Mouse (Mus musculus) gastrocnemius, postnatal 14 days (tissue): ENCODE data around the gene Slc11a1. TPM values are rescaled to one million over a fixed set of nuclear protein-coding genes. Genes with fewer than 3 reads are reported as not detected.
A peak's percentile ranks its signal among the peaks of the same experiment; 100 is the strongest.
"Not testable (repeated sequence)": the region's sequence is repeated elsewhere in the genome, so short reads cannot be mapped to it uniquely, and the experiment has no call there.

Source experiments
- DNase-seq: peaks from one replicate; pipeline ENCODE4 v3.0.0; 2021; ENCODE audit warnings: mixed read lengths
- intact Hi-C: fragments of 180-260 bp; cut with DNase I; formaldehyde crosslinking; loops from one replicate; pipeline ENCODE4 v1.15.1; 2025; ENCODE audit warnings: low total_unique reads
- total RNA-seq, 2 experiments: library from RNA; stranded (reverse); gene quantifications; 2 replicates each; pipeline ENCODE4 v1.2.3; 2021

Gene Slc11a1
- total RNA-seq, 2 experiments from 2014 or later, result 2.5 to 4.5 TPM

DNA sequence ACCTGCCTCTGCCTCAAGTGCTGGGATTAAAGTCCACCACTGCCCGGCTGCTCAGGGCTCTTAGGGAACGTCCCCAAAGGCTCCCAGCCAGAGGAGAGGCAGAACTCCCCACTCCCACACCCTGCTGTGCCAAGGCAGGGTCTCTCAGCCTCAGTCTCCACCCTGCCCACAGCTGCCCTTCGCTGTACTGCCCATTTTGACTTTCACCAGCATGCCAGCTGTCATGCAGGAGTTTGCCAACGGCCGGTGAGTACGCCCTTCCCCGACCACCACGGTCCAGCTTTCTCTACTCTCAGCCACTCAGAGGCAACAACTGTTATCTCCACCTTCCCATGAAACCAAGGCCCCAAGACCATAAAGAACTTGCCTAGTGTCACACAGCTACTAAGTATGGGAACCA is 9.5 kb downstream of the Slc11a1 start:
- no peak for DNase-seq
- intact Hi-C loops, result no loop called here

DNA sequence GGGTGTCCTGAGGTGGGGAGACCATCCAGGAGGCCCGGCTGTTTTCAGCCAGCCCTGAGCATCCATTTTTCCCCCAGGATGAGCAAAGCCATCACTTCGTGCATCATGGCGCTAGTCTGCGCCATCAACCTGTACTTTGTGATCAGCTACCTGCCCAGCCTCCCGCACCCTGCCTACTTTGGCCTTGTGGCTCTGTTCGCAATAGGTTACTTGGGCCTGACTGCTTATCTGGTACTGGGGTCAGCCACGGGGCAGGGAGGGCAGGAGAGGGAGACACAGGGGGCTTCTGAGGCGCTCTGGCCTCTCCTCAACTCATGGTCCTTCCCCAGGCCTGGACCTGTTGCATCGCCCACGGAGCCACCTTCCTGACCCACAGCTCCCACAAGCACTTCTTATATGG is 10.1 kb downstream of the Slc11a1 start:
- intact Hi-C loops, result no loop called here
- no peak for DNase-seq

DNA sequence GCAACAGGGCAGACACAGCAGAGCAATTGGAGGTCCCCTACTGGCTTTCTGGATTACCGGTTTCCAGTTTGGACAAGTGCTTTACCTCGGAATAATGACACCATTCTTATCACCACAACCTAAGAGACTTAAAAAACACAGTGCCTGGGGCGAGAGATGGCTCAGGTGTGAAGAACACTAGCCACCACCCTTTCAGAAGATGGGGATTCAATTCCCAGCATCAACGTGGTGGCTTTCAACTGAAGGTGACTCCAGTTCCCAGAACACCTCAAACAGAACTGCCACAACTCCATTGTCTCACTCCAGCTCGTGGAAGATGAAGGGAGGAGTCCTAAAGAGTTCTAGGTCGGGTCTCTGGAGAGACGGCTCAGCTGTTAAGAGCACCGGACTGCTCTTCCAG is 10.5 kb downstream of the Slc11a1 start:
- intact Hi-C loops, result no loop called here
- no peak for DNase-seq

DNA sequence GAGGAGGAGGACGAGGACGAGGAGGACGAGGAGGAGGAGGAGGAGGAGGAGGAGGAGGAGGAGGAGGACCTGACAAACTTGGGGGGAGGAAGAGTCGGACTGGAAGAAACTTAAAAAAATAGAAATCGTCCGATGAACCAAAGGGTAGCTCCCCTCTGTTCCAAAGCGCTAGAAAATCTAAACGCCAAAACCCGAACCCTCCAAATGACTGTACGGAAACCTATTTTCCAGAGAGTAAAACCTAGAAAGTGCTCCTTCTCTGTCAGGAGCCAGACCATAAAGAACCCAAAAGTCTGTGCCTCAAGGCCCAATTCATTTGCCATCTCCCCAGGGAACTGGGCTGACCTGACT is 11.3 kb downstream of the Slc11a1 start:
- intact Hi-C loops, result no loop called here
- no peak for DNase-seq

DNA sequence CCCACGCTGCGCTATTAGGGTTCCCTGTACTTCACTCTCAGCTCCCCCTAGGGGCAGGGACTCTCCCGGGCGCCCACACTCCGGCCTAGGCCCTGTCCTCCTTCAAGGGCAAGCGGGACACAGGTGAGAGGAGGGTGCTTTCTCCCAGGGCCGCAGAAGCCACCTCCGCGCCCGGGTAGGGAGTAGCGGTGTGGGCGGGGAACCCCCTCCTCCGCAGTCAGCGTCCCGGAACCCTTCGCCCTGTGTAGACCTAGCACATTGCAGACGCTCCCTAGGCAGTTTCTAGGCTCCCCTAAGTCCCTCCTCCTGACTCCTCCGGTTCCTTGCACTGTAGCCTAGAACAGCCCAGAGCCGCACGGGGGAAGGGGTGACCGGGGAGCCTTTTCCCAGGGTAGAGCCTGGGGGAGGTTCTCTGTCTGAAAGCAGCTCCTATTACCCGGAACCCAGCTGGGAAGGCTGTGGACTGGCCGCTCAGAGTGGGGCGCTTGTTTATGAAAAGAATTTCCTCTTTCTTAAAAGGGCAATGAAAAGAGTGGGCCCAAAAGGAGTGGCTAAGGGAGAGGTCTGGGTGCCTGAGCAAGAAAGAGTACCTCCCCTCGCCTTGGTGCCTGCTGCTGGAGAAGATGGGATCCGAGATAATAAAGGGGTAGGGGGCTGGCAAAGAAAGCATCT is 11.9 kb downstream of the Slc11a1 start:
- DNase-seq, result peak; percentile 93
- intact Hi-C loops, result no loop called here

DNA sequence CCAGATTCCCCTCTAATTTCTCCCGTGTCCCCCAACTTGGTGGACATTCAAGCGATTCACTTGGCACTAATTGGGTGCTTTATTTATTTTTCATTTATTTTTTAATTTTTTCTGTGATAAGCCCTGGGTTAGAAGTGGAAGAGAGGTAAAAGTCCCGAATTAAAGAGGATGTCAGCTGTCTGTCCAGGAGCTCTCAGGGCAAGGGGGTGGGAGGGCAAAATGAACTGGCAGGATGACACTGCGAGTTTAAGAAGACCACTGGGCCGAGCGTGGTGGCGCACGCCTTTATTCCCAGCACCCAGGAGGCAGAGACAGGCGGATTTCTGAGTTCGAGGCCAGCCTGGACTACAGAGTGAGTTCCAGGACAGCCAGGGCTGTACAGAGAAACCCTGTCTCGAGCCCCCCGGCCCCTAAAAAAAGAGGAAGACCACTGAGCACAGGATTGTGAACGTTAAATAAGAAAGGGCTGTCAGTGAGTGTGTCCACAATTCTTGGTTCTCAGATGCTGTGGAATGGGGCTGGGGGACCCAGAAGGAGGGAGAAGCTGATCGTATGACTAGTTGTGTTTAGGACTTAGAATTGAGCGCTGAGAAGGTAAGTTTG is 12.5 kb downstream of the Slc11a1 start:
- DNase-seq, result no peak
- intact Hi-C loops, result no loop called here

DNA sequence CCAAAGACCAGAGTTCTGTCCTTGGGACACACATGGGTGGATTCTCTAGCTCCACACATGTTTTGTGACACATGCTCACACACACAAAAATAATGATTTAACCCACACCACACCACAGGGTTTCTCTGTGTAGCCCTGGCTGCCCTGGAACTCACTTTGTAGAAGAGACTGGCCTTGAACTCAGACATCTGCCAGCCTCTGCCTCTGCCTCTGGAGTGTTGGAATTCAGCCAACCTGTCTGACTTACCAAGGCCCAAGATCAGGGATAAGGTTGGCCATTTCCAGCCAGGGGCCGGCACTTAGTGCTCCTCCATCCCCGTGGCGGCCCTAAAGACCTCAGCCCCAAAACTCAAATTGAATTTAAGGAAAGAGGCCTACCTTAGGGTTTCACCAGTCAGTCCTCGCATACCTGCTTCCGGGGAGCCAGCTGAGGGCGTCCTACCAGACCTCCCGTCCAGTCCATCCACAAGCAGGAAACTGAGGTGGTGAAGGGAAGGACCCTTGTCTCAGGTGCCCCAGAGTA is 13.5 kb downstream of the Slc11a1 start:
- no peak for DNase-seq
- intact Hi-C loops, result no loop called here

DNA sequence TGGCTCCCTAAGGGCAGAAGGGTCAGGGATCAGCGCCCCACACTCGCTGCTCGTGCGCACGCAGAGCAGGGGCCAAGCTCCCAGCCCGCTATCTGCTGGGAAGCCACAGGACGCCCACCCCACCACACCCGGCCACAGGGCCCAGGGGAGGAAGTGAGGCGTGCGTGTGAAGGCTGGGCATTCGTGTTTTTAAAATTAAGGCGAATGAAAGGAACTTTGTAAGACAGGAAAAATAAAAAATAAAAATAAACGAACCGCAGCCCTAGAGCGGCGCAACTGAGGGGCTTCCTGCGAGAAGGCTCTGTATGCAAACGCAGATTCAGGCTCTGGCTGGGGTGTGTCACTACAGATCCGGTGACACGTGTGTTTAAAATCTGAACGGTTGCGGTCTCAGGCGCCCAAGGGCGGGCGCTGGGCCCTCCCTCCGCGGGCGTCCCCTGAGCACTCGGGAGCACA is 14.9 kb downstream of the Slc11a1 start:
- no peak for DNase-seq
- intact Hi-C loops, result no loop called here

DNA sequence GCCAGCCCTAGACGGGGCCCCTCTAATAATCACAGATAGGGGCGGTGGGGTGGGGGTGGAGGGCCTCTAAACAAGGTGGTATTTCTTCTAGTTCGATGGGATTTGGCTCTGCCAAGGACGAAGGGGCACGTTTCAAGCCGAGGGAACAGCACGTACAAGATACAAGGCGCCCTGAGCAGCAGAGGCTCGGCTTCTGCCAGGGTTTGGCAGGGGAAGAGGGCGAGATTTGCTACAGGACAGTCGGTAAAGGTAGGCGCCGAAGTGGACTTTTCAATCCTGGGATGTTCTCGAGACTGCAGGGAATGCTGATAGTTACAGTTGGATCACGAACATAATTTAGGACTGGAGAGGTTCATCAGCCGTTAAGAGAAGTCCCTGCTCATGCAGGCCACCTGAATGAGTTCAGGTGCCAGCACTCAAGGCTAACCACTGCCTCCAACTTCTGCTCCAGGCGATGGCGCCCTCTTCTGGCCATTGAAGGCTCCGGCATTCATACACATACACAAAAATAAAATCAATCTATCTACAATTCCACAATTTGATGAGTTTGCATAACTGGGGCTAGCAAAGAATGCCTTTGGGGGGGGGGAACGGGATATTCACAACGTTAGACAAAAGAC is 15.4 kb downstream of the Slc11a1 start:
- intact Hi-C loops, result no loop called here
- DNase-seq, result peak; percentile 72

DNA sequence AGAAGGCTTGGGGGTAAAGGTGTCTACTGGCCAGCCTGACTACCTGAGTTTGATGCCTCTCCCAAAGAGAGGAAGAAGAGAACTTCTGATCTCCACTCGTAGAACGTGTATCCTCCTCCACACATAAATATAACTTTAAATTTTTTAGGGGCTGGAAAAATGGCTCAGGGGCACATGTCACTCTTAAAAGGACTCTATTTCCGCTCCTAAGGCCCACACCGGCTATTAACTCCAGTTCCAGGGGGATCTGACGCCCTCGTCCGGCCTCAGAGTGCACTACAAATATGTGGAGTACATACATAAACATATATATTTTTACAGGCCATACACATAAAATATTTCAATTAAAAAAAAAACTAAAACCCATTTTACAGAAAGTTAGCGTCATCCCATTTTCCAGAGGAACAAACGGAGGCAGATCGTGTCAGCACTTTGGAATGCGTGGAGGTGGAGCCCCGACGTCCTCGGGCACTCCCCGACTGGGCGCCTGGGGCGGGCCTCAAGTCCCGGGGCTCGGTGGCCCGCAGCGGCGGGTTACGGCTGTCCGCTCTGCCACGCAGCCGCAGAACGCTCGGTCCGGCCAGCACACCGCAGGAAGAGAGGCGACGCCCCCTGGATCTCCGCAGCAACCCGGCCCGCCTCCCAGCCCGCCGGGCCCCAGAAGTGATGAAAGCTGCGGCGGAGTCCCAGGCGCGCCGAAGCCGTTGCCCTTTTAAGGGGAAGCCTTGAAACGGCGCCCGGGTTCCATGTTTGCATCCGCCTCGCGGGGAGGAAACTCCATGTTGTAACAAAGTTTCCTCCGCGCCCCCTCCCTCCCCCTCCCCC is 16.1 kb downstream of the Slc11a1 start, which contains the start of gene Ctdsp1:
TSS of gene Ctdsp1 (plus strand) at position 586 of the 825 bp plus-strand sequence.
- peak; percentile 99 for DNase-seq
- intact Hi-C loops, result no loop called here

DNA sequence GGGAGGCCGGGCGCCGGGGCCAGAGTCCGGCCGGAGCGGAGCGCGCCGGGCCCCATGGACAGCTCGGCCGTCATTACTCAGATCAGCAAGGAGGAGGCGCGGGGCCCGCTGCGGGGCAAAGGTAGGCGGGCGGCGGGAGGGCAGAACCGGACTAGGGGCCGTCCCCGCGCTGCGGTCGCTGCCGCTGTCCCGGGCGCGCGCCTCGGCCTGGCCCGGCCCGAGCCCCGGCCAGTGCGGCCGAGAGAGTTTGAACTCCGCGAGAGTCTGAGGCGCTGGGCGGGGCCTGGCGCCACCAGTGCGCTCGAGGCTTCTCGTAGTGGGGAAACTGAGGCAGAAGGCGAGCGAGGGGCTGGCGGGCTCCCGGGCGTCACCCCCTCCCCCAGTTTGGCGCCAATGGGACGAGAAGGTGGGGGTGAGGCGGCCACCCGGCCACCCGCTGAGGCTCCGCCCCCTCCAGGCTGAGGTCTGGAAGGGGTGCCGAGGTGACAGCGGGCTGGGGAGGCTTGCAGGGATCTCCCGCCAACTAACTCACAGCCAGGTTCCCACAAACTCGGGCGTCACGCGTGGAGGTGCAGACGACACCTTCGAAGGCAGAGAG is 16.9 kb downstream of the Slc11a1 start:
- DNase-seq, result peak; percentile 84
- intact Hi-C loops, result no loop called here

DNA sequence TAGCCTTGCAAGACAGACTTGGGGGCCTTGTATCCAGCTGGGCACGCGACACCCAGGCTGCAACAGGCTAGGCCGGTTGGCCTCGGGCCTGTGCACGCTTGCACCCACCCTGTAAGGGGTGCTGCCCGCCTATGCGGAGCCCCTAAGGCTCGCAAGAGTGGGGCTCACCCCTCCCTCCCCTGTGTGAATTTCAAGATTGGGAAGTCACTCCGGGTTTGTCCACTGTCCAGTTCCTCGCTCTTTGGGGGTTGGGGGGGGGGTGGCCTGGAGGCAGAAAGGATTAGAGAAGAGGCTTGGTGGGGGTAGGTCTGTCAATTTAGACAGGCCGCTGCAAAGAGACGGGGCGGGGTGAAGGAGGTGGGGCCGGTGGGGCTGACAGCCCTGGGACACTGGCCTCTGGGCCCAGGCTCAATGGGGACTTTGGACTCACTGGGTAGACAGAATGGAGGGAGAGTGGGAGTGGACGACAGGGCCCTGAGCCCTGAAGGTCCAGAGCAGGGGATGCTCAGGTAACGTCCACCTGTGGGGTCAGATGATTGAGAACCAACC is 17.5 kb downstream of the Slc11a1 start:
- intact Hi-C loops, result no loop called here
- no peak for DNase-seq

DNA sequence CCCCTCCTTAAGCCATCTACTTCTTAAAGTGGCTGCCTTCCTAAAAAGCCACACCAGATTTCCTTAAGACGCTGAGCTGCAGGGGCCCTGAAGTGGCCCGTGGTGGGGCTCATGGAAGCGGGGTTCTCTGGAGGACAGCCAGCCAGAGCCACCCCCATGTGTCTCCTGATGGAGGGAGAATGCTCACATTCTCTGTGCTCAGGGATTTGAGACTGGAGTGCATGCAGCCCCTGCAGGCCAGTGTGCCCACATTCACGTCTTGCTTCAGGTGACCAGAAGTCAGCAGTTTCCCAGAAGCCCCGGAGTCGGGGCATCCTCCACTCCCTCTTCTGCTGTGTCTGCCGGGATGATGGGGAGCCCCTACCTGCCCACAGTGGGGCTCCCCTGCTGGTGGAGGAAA is 18.0 kb downstream of the Slc11a1 start:
- intact Hi-C loops, result no loop called here
- no peak for DNase-seq

DNA sequence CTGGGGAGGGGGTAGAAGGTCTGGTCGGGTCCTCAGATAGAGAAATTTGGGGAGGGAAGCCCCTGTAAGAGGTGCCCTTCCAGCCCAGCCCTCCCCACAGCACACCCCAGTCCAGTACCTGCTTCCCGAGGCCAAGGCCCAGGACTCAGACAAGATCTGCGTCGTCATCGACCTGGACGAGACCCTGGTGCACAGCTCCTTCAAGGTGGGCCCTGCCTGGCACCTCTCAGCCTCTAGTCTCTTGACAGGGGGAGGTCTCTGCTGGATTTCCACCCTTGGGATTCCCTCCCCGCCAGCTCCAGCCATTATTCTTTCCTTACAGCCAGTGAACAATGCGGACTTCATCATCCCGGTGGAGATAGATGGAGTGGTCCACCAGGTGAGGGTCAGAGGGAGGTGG is 18.7 kb downstream of the Slc11a1 start:
- intact Hi-C loops, result no loop called here
- no peak for DNase-seq

DNA sequence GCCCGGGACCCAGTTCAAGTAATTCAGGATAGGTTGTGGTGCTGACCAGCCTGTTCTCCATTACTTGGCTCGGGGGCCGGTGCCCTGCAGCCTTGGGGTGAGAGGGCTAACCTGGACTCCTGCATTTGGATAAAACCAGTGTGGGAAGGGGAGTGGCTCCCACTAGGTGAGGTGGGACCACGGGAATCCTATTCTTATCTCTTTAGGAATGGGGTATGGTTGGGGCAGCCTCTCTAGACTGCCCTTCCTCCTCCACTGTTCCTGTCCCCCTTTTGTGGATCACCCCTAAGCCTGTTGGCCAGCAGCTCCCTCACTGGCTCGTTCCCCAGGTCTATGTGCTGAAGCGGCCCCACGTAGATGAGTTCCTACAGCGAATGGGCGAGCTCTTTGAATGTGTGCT is 19.3 kb downstream of the Slc11a1 start:
- DNase-seq, result no peak
- intact Hi-C loops, result no loop called here

DNA sequence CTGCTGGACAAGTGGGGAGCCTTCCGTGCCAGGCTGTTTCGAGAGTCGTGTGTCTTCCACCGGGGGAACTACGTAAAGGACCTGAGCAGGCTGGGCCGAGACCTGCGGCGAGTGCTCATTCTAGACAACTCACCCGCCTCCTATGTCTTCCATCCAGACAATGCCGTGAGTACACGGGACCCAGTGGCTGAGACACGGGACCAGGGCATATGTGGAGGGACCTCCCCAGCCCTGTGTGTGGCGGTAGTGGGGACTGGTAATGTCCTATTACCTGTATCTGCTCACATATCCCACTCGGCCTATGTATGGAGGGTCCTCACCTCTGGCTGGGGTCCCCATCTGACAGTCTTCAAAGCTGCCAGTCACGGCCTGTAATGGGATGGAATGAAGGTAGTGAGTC is 19.9 kb downstream of the Slc11a1 start:
- DNase-seq, result no peak

DNA sequence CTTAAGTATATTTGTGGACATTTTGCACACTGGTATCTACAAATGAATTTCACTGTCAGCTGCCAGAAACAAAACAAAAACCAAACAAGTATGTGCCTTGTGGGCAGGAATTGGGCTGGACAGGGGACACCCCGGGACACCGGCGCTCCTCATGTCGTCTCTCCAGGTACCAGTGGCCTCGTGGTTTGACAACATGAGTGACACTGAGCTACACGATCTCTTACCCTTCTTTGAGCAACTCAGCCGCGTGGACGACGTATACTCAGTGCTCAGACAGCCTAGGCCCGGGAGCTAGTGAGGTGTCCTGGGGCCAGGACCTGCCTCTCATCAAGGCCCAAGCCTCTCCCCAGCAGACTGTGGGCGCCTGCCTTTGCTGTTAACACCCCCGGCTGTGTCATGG is 20.3 kb downstream of the Slc11a1 start:
- intact Hi-C loops, result loop anchor here (5.0 kb wide), 1 partner anchor 1368 kb away; no protein-coding TSS in a partner anchor
- no peak for DNase-seq

More for the DNA sequence above, 19.9 kb downstream of the Slc11a1 start:
- intact Hi-C loops, result loop anchor here (5.0 kb wide), 1 partner anchor 1368 kb away; no protein-coding TSS in a partner anchor

DNA sequence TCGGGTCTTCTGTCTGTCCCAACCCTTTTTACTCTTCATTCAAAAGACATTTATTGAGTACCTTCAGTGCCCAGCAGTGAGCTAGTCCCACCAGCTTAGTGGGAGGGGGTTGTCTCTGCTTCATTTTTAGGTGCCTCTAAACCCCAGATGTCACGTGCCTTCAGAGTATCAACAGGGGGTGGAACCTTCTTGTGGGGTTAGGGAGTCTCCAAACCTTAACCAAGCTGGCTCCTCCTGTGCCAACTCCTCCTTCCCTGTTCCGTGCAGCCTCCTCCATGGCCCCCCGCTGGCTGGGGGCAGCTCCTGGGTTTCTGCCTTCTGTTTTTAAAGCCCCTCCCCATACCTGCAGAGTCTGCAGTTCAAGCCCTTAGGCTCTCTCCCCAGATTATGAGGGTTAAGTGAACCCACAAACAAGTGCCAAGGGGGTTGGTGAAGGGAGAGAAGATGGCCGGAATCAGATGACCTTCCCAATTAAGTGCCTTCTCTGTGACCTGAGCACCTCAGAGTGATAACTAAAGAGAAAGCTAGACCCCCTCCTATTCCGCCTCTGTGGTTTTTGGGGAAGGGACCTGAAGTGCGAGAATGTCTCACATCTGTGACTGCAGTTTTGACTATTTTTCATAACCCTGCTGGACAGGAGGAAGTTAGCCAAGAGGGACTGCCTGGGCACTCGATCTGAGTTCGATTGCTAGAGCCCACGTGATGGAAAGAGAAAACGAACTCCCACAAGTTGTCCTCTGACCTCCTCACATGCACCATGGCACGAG is 21.6 kb downstream of the Slc11a1 start:
- intact Hi-C loops, result loop anchor here (5.0 kb wide), 1 partner anchor 1369 kb away; no protein-coding TSS in a partner anchor
- not testable (repeated sequence) for DNase-seq
